Mouse (Mus musculus) G1E-ER4 (cell line): Measurements from ENCODE around the gene Fkbp10. TPM values are rescaled to one million over a fixed set of nuclear protein-coding genes. Genes with fewer than 3 reads are reported as not detected.

ENCODE experiments used
- GATA1 ChIP-seq: IDR thresholded peaks from one replicate; pipeline ENCODE4 v1.8.0; 2012; ENCODE audit warnings: low read length, inconsistent platforms
- polyA plus RNA-seq: library from polyadenylated mRNA; stranded (reverse); fragments of >175 nt; gene quantifications from 2 replicates; pipeline ENCODE4 v1.2.3, GENCODE M21; 2012

The Fkbp10 gene
- polyA plus RNA-seq, 1 experiment: not detected

DNA sequence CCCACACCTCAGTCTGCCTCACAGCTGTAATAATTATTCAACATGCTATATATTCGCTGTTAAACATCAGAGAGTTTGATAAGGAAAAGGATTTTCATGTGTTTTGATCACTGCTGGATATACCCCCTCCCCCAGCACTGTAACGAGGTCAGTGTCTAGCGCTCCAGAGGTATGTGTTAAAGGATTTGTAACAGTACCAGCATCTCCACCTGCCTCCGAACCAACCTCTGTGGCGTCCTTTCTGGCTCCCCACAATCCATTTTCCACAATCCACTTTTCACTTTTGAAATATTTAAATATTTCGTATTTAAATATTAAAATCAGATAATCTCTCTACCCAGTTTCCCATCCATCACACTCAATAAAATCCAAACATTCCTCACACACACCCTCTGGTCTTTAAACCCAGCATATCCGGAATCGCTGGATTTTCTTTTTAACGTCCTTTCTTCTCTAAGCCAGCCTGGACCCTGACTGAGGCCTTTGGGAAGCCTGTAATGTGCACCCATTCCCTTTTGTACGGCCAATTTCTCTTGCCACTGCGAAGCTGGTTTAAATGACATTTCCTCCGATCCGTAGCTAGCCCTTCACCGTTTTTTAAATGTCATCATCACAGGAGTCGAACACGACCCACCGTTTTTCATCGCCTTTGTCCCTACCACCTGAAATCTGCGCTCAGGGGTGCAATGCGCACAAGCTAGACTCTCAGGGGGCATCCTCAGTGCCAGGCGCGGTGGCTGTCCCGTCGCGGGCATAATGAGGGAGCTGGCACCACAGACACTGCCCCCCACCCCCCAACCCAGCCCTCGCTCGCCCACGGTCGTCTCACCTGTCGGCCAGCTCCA, 56.1 kb downstream of the Fkbp10 start:
- no peak for TF ChIP-seq GATA1

DNA sequence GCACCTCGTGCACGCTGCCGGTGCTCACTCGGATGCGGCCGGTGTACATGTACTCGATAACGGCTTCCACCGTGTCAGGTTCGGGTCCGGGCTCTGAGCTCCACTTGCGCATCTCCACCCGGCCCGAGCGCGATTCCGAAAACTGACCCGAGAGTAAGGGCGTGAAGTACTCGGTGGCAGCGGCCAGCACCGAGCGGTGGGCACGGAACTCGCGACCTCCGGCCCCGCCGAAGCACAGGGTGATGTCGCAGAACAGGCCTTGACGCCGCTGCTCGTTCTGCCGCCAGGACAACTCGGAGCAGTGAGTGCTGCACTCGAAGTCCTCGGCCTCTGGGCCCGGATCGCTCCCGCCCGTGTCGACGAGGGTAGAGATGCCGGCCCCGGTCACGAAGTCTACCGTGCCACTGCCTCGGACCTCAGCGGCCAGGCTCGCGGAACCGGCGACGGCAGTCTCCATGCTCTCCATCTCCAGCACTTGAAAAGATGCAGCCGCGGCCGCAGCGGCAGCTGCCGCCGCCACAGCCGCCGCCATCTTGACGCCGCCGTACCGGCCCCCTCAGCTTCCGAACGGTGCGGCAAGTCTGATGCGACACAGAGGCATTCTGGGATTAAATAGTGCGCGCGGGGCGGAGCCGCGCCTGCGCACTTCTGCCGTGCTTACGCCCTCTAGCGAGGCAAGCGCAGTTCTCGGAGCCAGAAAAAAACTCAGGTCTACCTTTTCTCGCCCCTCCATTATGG, 56.9 kb downstream of the Fkbp10 start, which contains the start of gene Klhl11:
Gene Klhl11 (minus strand): TSS at position 545 of the 738 bp plus-strand sequence.
- TF ChIP-seq GATA1: no peak

DNA sequence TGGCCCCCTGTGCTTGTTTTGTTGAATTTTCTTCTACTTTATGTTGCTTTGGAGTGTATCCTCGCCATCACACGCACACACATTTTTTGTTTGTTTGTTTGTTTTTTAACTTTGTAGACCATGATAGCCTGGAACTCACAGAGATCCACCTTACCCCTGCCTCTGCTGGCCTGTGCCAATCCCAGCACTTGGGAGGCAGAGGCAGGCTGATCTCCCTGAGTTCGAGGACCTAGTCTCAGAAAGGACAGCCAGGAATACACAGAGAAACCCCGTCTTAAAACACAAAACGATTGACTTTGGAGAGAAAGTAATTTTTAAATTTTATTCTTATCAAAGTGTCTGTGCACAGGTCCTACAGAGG, 57.4 kb downstream of the Fkbp10 start:
- no peak for TF ChIP-seq GATA1

Other genes with a start within 250 kb of the Fkbp10 start
- gene Krt9, start 222.5 kb upstream of the Fkbp10 start, polyA plus RNA-seq: not detected in 2 replicates
- gene Krt14, start 208.1 kb upstream of the Fkbp10 start, polyA plus RNA-seq: not detected in 2 replicates
- gene Krt16, start 166.8 kb upstream of the Fkbp10 start, polyA plus RNA-seq: not detected in 2 replicates
- 0.04 TPM in 1 of 2 replicates, not detected in the other for gene Krt17, start 154.7 kb upstream of the Fkbp10 start, polyA plus RNA-seq
- gene Krt42, start 145.8 kb upstream of the Fkbp10 start, polyA plus RNA-seq: not detected in 2 replicates
- gene Eif1, start 95.8 kb upstream of the Fkbp10 start, polyA plus RNA-seq: 517 and 775 TPM in 2 replicates
- gene Gast, start 81.3 kb upstream of the Fkbp10 start, polyA plus RNA-seq: not detected in 2 replicates
- not detected in 2 replicates for gene Hap1, start 59.6 kb upstream of the Fkbp10 start, polyA plus RNA-seq
- not detected in 2 replicates for gene Jup, start 17.9 kb upstream of the Fkbp10 start, polyA plus RNA-seq
- not detected in 2 replicates for gene P3h4, start 861 bp upstream of the Fkbp10 start, polyA plus RNA-seq
- 51.0 and 63.7 TPM in 2 replicates for gene Nt5c3b, start 26.1 kb downstream of the Fkbp10 start, polyA plus RNA-seq
- gene Klhl10, start 26.2 kb downstream of the Fkbp10 start, polyA plus RNA-seq: 0.09 TPM in 2 replicates
- 3.4 and 3.8 TPM in 2 replicates for gene Klhl11, start 57.0 kb downstream of the Fkbp10 start, polyA plus RNA-seq
- gene Acly, start 112.3 kb downstream of the Fkbp10 start, polyA plus RNA-seq: 24.4 and 80.2 TPM in 2 replicates
- gene Ttc25, start 129.9 kb downstream of the Fkbp10 start, polyA plus RNA-seq: 0.03 TPM in 1 of 2 replicates, not detected in the other
- 2.9 and 3.7 TPM in 2 replicates for gene Cnp, start 159.2 kb downstream of the Fkbp10 start, polyA plus RNA-seq
- gene Nkiras2, start 203.5 kb downstream of the Fkbp10 start, polyA plus RNA-seq: 52.6 and 60.7 TPM in 2 replicates
- gene Dnajc7, start 204.5 kb downstream of the Fkbp10 start, polyA plus RNA-seq: 96.0 and 111 TPM in 2 replicates